Mouse (Mus musculus) spleen, adult 10 weeks (tissue): ENCODE results near the gene Clta. TPM values are rescaled to one million over a fixed set of nuclear protein-coding genes. Genes with fewer than 3 reads are reported as not detected.

ENCODE experiments used
- polyA plus RNA-seq: library from polyadenylated mRNA; stranded (reverse); fragments of 350-450 nt; fragmentation: Illumina TruSeq; extraction: RNeasy Lipid Tissue Mini Kit (QIAGEN cat#74804); gene quantifications from one replicate; pipeline ENCODE4 v1.2.3, GENCODE M21; 2015; ENCODE audit warnings: low replicate concordance; ENCODE audit not compliant: insufficient read depth

Clta gene
- polyA plus RNA-seq, result 236 TPM

DNA sequence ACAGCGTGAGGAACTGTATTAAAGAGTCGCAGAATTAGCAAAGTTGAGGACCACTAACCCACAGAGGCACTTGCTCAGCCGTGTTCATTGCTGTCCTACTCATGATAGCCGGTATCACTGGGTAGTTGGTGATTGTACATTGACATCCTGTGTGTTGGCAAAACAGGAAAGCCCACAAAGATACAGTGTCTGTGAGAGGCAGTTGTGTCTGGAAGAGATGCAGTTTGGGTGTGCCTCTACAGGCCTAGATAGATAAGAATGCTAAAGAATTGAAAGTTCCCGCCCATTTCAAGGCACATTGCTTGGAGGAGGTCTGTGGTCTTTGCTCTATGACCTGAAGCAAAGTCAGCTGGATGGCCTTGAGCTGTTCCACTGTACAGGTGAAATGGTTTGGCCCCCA lies at the start of gene Clta:
Gene Clta, plus strand, starts transcription at position 327 of the 400 bp plus-strand sequence.

DNA sequence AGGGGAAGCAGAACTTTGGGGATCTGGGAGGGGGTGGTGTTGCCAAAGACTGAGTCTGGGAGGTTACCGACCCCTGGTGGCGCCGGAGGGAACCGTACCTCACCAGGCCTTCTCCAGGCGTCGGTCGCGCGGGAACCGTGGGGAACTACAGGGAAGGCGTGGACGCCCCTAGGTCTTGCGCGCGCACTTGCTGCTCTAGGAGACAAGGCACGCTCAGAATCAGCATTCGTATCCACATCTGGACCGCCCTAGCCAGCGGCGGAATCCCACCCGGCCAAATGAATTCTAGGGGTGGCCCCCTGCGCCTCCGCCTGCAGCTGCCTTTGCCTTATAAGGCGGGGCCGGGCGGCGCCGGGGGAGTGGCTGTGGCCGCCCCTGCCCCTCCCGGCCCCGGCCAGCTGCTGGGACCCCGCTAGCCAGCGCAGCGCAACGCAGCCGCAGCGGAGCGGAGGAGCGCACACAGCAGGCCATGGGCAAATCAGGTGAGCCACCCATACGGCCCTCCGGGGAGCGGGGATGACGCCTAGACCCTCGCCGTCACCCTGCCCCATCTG lies 46.9 kb upstream of the Clta start, which contains the start of gene Glipr2:
Gene Glipr2, plus strand, starts transcription at position 110 of the 554 bp plus-strand sequence.

DNA sequence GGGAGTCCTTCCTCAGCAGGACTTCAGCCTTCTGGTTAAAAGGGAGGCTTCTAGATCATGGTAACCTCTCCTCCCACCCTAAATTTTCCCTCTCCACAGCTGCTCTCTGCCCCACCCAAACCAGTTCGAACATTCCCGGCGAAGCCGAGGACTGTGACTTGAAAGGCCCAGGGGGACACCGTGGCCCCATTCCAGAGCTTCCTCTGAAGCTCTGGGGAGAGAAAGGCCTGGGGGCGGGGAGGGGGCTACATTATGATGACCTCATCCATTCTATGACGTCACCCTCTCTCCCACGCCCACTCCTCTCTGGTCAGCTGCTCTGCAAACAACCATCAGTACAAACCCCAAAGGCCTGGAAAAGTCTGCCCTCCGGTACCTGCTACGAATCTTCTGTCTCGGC lies 21.1 kb upstream of the Clta start, which contains the start of gene Ccin:
Gene Ccin, plus strand, starts transcription at position 303 of the 400 bp plus-strand sequence.

Other genes with a start within 250 kb of the Clta start
- not detected for gene Olfr159, start 233.4 kb upstream of the Clta start, polyA plus RNA-seq
- not detected for gene Olfr156, start 180.6 kb upstream of the Clta start, polyA plus RNA-seq
- not detected for gene Olfr157, start 164.3 kb upstream of the Clta start, polyA plus RNA-seq
- not detected for gene Olfr155, start 152.9 kb upstream of the Clta start, polyA plus RNA-seq
- gene Reck, start 128.9 kb upstream of the Clta start, polyA plus RNA-seq, result 8.0 TPM
- gene Glipr2, start 47.1 kb upstream of the Clta start, polyA plus RNA-seq, result 53.7 TPM
- not detected for gene Ccin, start 21.0 kb upstream of the Clta start, polyA plus RNA-seq
- gene Gne, start 79.7 kb downstream of the Clta start, polyA plus RNA-seq, result 17.2 TPM
- 93.7 TPM for gene Rnf38, start 229.3 kb downstream of the Clta start, polyA plus RNA-seq